Comparison of ENCODE assay signal across 18 mouse cellular contexts in genomic region chr3:153460173-153460572, GRCm38 (mm10).
"Had no signal": no experiment of that assay in that cellular context is flagged by ENCODE, and none has a peak within 500 bp of the region (broad histone marks: within the 10 kb centered on the region; RNA-seq: fewer than 3 reads in every experiment).

No protein-coding gene starts in this region.

- H3K4me1 ChIP-seq: liver, embryonic 12.5 days; midbrain, embryonic 10.5 days; midbrain, embryonic 12.5 days had no signal

- H3K36me3 ChIP-seq: liver, embryonic 12.5 days; midbrain, embryonic 10.5 days; midbrain, embryonic 12.5 days; neural tube, embryonic 13.5 days had no signal

- H3K9ac ChIP-seq: liver, embryonic 12.5 days; liver, embryonic 14.5 days; midbrain, embryonic 12.5 days; neural tube, embryonic 13.5 days; neural tube, embryonic 15.5 days had no signal

- H3K9me3 ChIP-seq: midbrain, embryonic 12.5 days; neural tube, embryonic 15.5 days had no signal

- DNase-seq: lung, adult 18-20 months; midbrain, embryonic 14.5 days; retina, postnatal 1 day; right cerebral cortex, adult 18-20 months; right cerebral cortex, postnatal 25 days; right cerebral cortex, postnatal 4 days; spleen, adult 18-20 months; thymus, adult 18-20 months; thymus, postnatal 14 days; thymus, postnatal 36 days had no signal

- H3K4me2 ChIP-seq: liver, embryonic 12.5 days; midbrain, embryonic 12.5 days; neural tube, embryonic 13.5 days; neural tube, embryonic 15.5 days had no signal

- ATAC-seq: liver, embryonic 12.5 days; midbrain, embryonic 16.5 days had no signal

- H3K27me3 ChIP-seq: liver, embryonic 12.5 days; midbrain, embryonic 12.5 days; neural tube, embryonic 13.5 days; neural tube, embryonic 15.5 days had no signal

- H3K27ac ChIP-seq: liver, embryonic 12.5 days; liver, embryonic 14.5 days; midbrain, embryonic 10.5 days; midbrain, embryonic 12.5 days; neural tube, embryonic 13.5 days; neural tube, embryonic 15.5 days had no signal

- H3K4me3 ChIP-seq: liver, embryonic 12.5 days; midbrain, embryonic 10.5 days; midbrain, embryonic 12.5 days; myocyte; neural tube, embryonic 13.5 days; neural tube, embryonic 15.5 days had no signal
